ENCODE assay signal across 24 mouse cellular contexts in genomic region chr10:125782486-125782885, GRCm38 (mm10).
DNase-seq lines count a peak whose midpoint lies in the region; ATAC-seq and TF ChIP-seq lines count a peak whose summit lies in the region.
"Had no signal": no experiment of that assay in that cellular context is flagged by ENCODE, and none has a peak within 500 bp of the region (broad histone marks: within the 10 kb centered on the region; RNA-seq: fewer than 3 reads in every experiment).

No protein-coding gene starts in this region.

- peak; percentile 19 for DNase-seq in embryo, embryonic 10 days (ENCODE audit: low spot score)
- DNase-seq in embryo, embryonic 9.5 days (ENCODE audit: extremely low spot score) = no peak
- peak; percentile 41 for DNase-seq in embryo, embryonic 11 days
- peak; percentile 20 for DNase-seq in mesoderm, embryonic 11.5 days (ENCODE audit: low read depth, low spot score)
- DNase-seq in hindbrain, embryonic 14.5 days (ENCODE audit: low spot score) = no peak
- DNase-seq in hindbrain, postnatal 0 days (ENCODE audit: low spot score) = no peak
- DNase-seq: adrenal gland, postnatal 25 days; cerebellum, adult 8-10 months; forebrain, postnatal 0 days; gastrocnemius, postnatal 14 days; heart, adult 2 months; heart, postnatal 14 days; kidney, postnatal 25 days; liver; lung, postnatal 36 days; right cerebral cortex, postnatal 4 days; thymus, postnatal 25 days had no signal

- no peaks in the 10 kb centered on the region for H3K36me3 ChIP-seq in embryonic facial prominence, embryonic 15.5 days
- no peaks in the 10 kb centered on the region for H3K36me3 ChIP-seq in hindbrain, embryonic 14.5 days (replicated peaks; ENCODE audit: control insufficient read depth, insufficient read depth)
- H3K36me3 ChIP-seq in hindbrain, postnatal 0 days (ENCODE audit: insufficient read depth, low read length) = no peaks in the 10 kb centered on the region
- H3K36me3 ChIP-seq: heart, embryonic 13.5 days; hindbrain, embryonic 12.5 days; liver, embryonic 15.5 days; lung, embryonic 15.5 days had no signal

- H3K4me1 ChIP-seq in embryonic facial prominence, embryonic 15.5 days = peaks cover 44% of the 10 kb centered on the region
- peaks cover 21% of the 10 kb centered on the region for H3K4me1 ChIP-seq in hindbrain, embryonic 14.5 days (replicated peaks; ENCODE audit: control insufficient read depth, insufficient read depth, low read length)
- H3K4me1 ChIP-seq in hindbrain, postnatal 0 days (ENCODE audit: insufficient read depth, low read length) = peaks cover 13% of the 10 kb centered on the region

- peak overlapping the region; percentile 39; the same call in 1 of the 2 replicates for H3K27ac ChIP-seq in embryonic facial prominence, embryonic 15.5 days (replicated peaks)
- no peak overlapping the region for H3K27ac ChIP-seq in hindbrain, embryonic 14.5 days
- no peak overlapping the region for H3K27ac ChIP-seq in hindbrain, postnatal 0 days
- H3K27ac ChIP-seq: heart, adult 2 months; heart, embryonic 13.5 days; hindbrain, embryonic 12.5 days; liver, embryonic 15.5 days; lung, embryonic 15.5 days had no signal

- TF ChIP-seq CTCF in hindbrain, postnatal 0 days (IDR thresholded peaks at IDR 0.05; ENCODE audit: low read depth) = no peak

- H3K4me2 ChIP-seq in embryonic facial prominence, embryonic 15.5 days (replicated peaks) = no peak overlapping the region
- no peak overlapping the region for H3K4me2 ChIP-seq in hindbrain, embryonic 14.5 days (replicated peaks)
- H3K4me2 ChIP-seq in hindbrain, postnatal 0 days (ENCODE audit: low read depth, low read length) = no peak overlapping the region
- H3K4me2 ChIP-seq: heart, embryonic 13.5 days; hindbrain, embryonic 12.5 days; liver, embryonic 15.5 days; lung, embryonic 15.5 days; midbrain, embryonic 11.5 days had no signal

- no peak for ATAC-seq in embryonic facial prominence, embryonic 15.5 days (ENCODE audit: insufficient number of reproducible peaks, low FRiP score, low TSS enrichment, low read depth)
- ATAC-seq in hindbrain, embryonic 14.5 days (ENCODE audit: low FRiP score) = no peak
- ATAC-seq in hindbrain, postnatal 0 days = no peak
- ATAC-seq: forebrain, postnatal 0 days; inflammation-experienced regulatory T-cells, adult 6 months had no signal

- no peaks in the 10 kb centered on the region for H3K27me3 ChIP-seq in embryonic facial prominence, embryonic 15.5 days
- no peaks in the 10 kb centered on the region for H3K27me3 ChIP-seq in hindbrain, embryonic 14.5 days (ENCODE audit: control insufficient read depth, insufficient read depth, low read length)
- H3K27me3 ChIP-seq in hindbrain, postnatal 0 days (ENCODE audit: insufficient read depth, low read length) = no peaks in the 10 kb centered on the region
- H3K27me3 ChIP-seq: hindbrain, embryonic 12.5 days; liver, embryonic 15.5 days; lung, embryonic 15.5 days had no signal

- WGBS in embryonic facial prominence, embryonic 15.5 days = 33% methylated on average over 6 of the region's 6 CpGs
- WGBS in hindbrain, embryonic 14.5 days = 64% methylated on average over 6 of the region's 6 CpGs
- WGBS in hindbrain, postnatal 0 days = 68% methylated on average over 6 of the region's 6 CpGs

- H3K9me3 ChIP-seq in embryonic facial prominence, embryonic 15.5 days (replicated peaks) = no peaks in the 10 kb centered on the region
- no peaks in the 10 kb centered on the region for H3K9me3 ChIP-seq in hindbrain, embryonic 14.5 days (ENCODE audit: control insufficient read depth, low read length)
- H3K9me3 ChIP-seq in hindbrain, postnatal 0 days (ENCODE audit: low read length) = no peaks in the 10 kb centered on the region
- H3K9me3 ChIP-seq: heart, embryonic 13.5 days; hindbrain, embryonic 12.5 days; liver, embryonic 15.5 days; lung, embryonic 15.5 days had no signal

- H3K9ac ChIP-seq in embryonic facial prominence, embryonic 15.5 days = no peak overlapping the region
- H3K9ac ChIP-seq in hindbrain, embryonic 14.5 days = no peak overlapping the region
- no peak overlapping the region for H3K9ac ChIP-seq in hindbrain, postnatal 0 days (replicated peaks; ENCODE audit: low read length)
- H3K9ac ChIP-seq: forebrain, postnatal 0 days; heart, embryonic 13.5 days; hindbrain, embryonic 12.5 days; liver, embryonic 15.5 days; lung, embryonic 15.5 days had no signal

- H3K4me3 ChIP-seq in embryonic facial prominence, embryonic 15.5 days (replicated peaks) = no peak overlapping the region
- H3K4me3 ChIP-seq in hindbrain, embryonic 14.5 days (replicated peaks; ENCODE audit: low read length) = no peak overlapping the region
- no peak overlapping the region for H3K4me3 ChIP-seq in hindbrain, postnatal 0 days (ENCODE audit: low read length)
- H3K4me3 ChIP-seq: heart, adult 2 months; heart, embryonic 13.5 days; hindbrain, embryonic 12.5 days; liver, embryonic 15.5 days; lung, embryonic 15.5 days had no signal

Comparison
In these comparisons a context has a peak if more than half of its experiments do, and no peak if none do; other contexts are left out.
1. DNase-seq: peak in embryo, embryonic 10 days (single experiment), embryo, embryonic 11 days (single experiment) and mesoderm, embryonic 11.5 days (single experiment); none in embryo, embryonic 9.5 days (single experiment), hindbrain, embryonic 14.5 days (single experiment) and hindbrain, postnatal 0 days (single experiment).